Mouse (Mus musculus) forebrain, embryonic 16.5 days (tissue): ENCODE data around the gene Mycbp2. TPM values are rescaled to one million over a fixed set of nuclear protein-coding genes. Genes with fewer than 3 reads are reported as not detected.

Experiments
- ATAC-seq: fragments of 200-750 bp; cut with Nextera tagmentation; 2 replicates; pipeline ENCODE4 v1.8.0; 2017; ENCODE audit warnings: mild to moderate bottlenecking, moderate library complexity
- H3K27ac ChIP-seq: fragments of 300-500 bp; sonication (generic); 2 replicates; pipeline ENCODE4 v1.5.1; 2014; ENCODE audit warnings: low read length, control low read depth
- H3K27me3 ChIP-seq: fragments of 300-500 bp; sonication (generic); replicated peaks from 2 replicates; pipeline ENCODE4 v1.6.1; 2014; ENCODE audit warnings: low read length; ENCODE audit not compliant: control insufficient read depth, insufficient read depth
- H3K36me3 ChIP-seq: fragments of 300-500 bp; sonication (generic); 2 replicates; pipeline ENCODE4 v1.6.1; 2014; ENCODE audit not compliant: control insufficient read depth, insufficient read depth
- H3K4me1 ChIP-seq: fragments of 300-500 bp; sonication (generic); replicated peaks from 2 replicates; pipeline ENCODE4 v1.6.1; 2014; ENCODE audit warnings: low read length; ENCODE audit not compliant: control insufficient read depth, insufficient read depth
- H3K4me2 ChIP-seq: fragments of 300-500 bp; sonication (generic); 2 replicates; pipeline ENCODE4 v1.6.1; 2014; ENCODE audit warnings: mild to moderate bottlenecking, low read length, control low read depth
- H3K4me3 ChIP-seq: fragments of 300-500 bp; sonication (generic); replicated peaks from 2 replicates; pipeline ENCODE4 v1.5.1; 2014; ENCODE audit warnings: mild to moderate bottlenecking, low read length, control low read depth
- H3K9ac ChIP-seq: fragments of 300-500 bp; sonication (generic); replicated peaks from 2 replicates; pipeline ENCODE4 v1.6.1; 2014; ENCODE audit warnings: low read depth, low read length, control low read depth
- H3K9me3 ChIP-seq: fragments of 300-500 bp; sonication (generic); 2 replicates; pipeline ENCODE4 v1.6.1; 2016; ENCODE audit warnings: low read length; ENCODE audit not compliant: control insufficient read depth
- WGBS: fragments of 180-500 bp; shearing (Covaris S2); extraction: QIAGEN DNeasy Blood & Tissue Kit; methylation state at CpG from one replicate; pipeline ENCODE4 v1.1.7; 2014; 5-methylcytosine and 5-hydroxymethylcytosine counted together
- polyA plus RNA-seq: library from polyadenylated mRNA; unstranded; fragments of >200 nt; fragmentation: Nextera tagmentation; extraction: Ambion mirVana; gene quantifications from 2 replicates; pipeline ENCODE4 v1.2.1, GENCODE M21; 2015

Mycbp2 gene
- polyA plus RNA-seq, 1 experiment from 2014 or later = 56.6 TPM

- H3K9ac ChIP-seq = no peak overlapping the region
- H3K36me3 ChIP-seq = no peaks in the 10 kb centered on the region
- no peaks in the 10 kb centered on the region for H3K9me3 ChIP-seq
- no peak overlapping the region for H3K4me2 ChIP-seq
- no peak overlapping the region for H3K27ac ChIP-seq
- no peak for ATAC-seq
- 63% methylated on average over 3 of the region's 3 CpGs for WGBS
- no peaks in the 10 kb centered on the region for H3K27me3 ChIP-seq
- H3K4me3 ChIP-seq = no peak overlapping the region
- no peaks in the 10 kb centered on the region for H3K4me1 ChIP-seq
These were observed 9.5 kb upstream of the Mycbp2 start for GRCm38 (mm10) chr14:103356066-103356465.

- WGBS = 27% methylated on average over 16 of the region's 18 CpGs
- Histone ChIP-seq H3K9ac (no peak overlapping the region), H3K27ac (no peak overlapping the region), H3K9me3 (no peaks in the 10 kb centered on the region), H3K4me3 (no peak overlapping the region), H3K27me3 (no peaks in the 10 kb centered on the region), H3K36me3 (no peaks in the 10 kb centered on the region), H3K4me2 (no peak overlapping the region), H3K4me1 (0 out of 2 replicates have a peak, but pooled peaks cover 2% of the 10 kb centered on the region)
- no peak for ATAC-seq
These were observed 8.1 kb upstream of the Mycbp2 start for GRCm38 (mm10) chr14:103354396-103355352.

- Histone ChIP-seq H3K9ac (peak overlapping the region; percentile 84), H3K36me3 (no peaks in the 10 kb centered on the region), H3K4me2 (peak overlapping the region; percentile 86), H3K9me3 (no peaks in the 10 kb centered on the region), H3K4me3 (peak overlapping the region; percentile 81), H3K27me3 (no peaks in the 10 kb centered on the region), H3K4me1 (peaks cover 27% of the 10 kb centered on the region), H3K27ac (peak overlapping the region; percentile 97)
- ATAC-seq = peak; percentile 67
- WGBS = 0% methylated on average over 50 of the region's 83 CpGs
These were observed 521 bp downstream of the Mycbp2 start for GRCm38 (mm10) chr14:103345858-103346728.

GRCm38 (mm10) chr14:103345486-103345857 lies 1.1 kb downstream of the Mycbp2 start:
- Histone ChIP-seq H3K4me2 (peak overlapping the region; percentile 86), H3K9ac (peak overlapping the region; percentile 84), H3K27ac (peak overlapping the region; percentile 97), H3K36me3 (no peaks in the 10 kb centered on the region), H3K4me1 (peaks cover 27% of the 10 kb centered on the region), H3K9me3 (no peaks in the 10 kb centered on the region), H3K27me3 (no peaks in the 10 kb centered on the region), H3K4me3 (peak overlapping the region; percentile 81)
- ATAC-seq = no peak
- WGBS = 2% methylated on average over 6 of the region's 6 CpGs

GRCm38 (mm10) chr14:103345011-103345410 lies 1.6 kb downstream of the Mycbp2 start:
- Histone ChIP-seq H3K4me3 (peak overlapping the region; percentile 81), H3K27ac (no peak overlapping the region), H3K36me3 (no peaks in the 10 kb centered on the region), H3K9ac (peak overlapping the region; percentile 84; the same call in 1 of the 2 replicates), H3K4me1 (peaks cover 26% of the 10 kb centered on the region), H3K9me3 (no peaks in the 10 kb centered on the region), H3K27me3 (no peaks in the 10 kb centered on the region), H3K4me2 (peak overlapping the region; percentile 86)
- 40% methylated on average over 2 of the region's 2 CpGs for WGBS
- ATAC-seq = no peak

- no peaks in the 10 kb centered on the region for H3K9me3 ChIP-seq
- no peak overlapping the region for H3K27ac ChIP-seq
- H3K9ac ChIP-seq = no peak overlapping the region
- ATAC-seq = no peak
- peak overlapping the region; percentile 34 for H3K4me2 ChIP-seq
- H3K4me1 ChIP-seq = peaks cover 25% of the 10 kb centered on the region
- 68% methylated on average over 5 of the region's 5 CpGs for WGBS
- H3K36me3 ChIP-seq = no peaks in the 10 kb centered on the region
- H3K4me3 ChIP-seq = no peak overlapping the region
- no peaks in the 10 kb centered on the region for H3K27me3 ChIP-seq
These were observed 2.8 kb downstream of the Mycbp2 start for GRCm38 (mm10) chr14:103343791-103344190.

- no peak overlapping the region for H3K9ac ChIP-seq
- H3K27ac ChIP-seq = no peak overlapping the region
- H3K4me3 ChIP-seq = no peak overlapping the region
- no peak for ATAC-seq
- 82% methylated on average over 1 of the region's 1 CpGs for WGBS
- peaks cover 18% of the 10 kb centered on the region for H3K4me1 ChIP-seq
- H3K27me3 ChIP-seq = no peaks in the 10 kb centered on the region
- no peak overlapping the region for H3K4me2 ChIP-seq
- no peaks in the 10 kb centered on the region for H3K36me3 ChIP-seq
- no peaks in the 10 kb centered on the region for H3K9me3 ChIP-seq
These were observed 5.0 kb downstream of the Mycbp2 start for GRCm38 (mm10) chr14:103341385-103342294.

GRCm38 (mm10) chr14:103312926-103313325 lies 33.7 kb downstream of the Mycbp2 start:
- no peak overlapping the region for H3K4me2 ChIP-seq
- H3K4me1 ChIP-seq = no peaks in the 10 kb centered on the region
- H3K36me3 ChIP-seq = peaks cover 10% of the 10 kb centered on the region
- H3K27ac ChIP-seq = no peak overlapping the region
- 97% methylated on average over 4 of the region's 4 CpGs for WGBS
- no peaks in the 10 kb centered on the region for H3K9me3 ChIP-seq
- H3K4me3 ChIP-seq = no peak overlapping the region
- H3K27me3 ChIP-seq = no peaks in the 10 kb centered on the region
- H3K9ac ChIP-seq = no peak overlapping the region
- ATAC-seq = no peak
